Mouse (Mus musculus) G1E (cell line): ENCODE results near the gene Prl8a2.

ENCODE experiments used
- CTCF ChIP-seq: IDR thresholded peaks from 2 replicates; pipeline ENCODE4 v1.5.1; 2012; ENCODE audit warnings: low read depth, low read length, inconsistent platforms, mixed read lengths
- GATA1 ChIP-seq: IDR thresholded peaks from 2 replicates; pipeline ENCODE4 v1.6.1; 2012; ENCODE audit warnings: borderline replicate concordance, low read length, inconsistent platforms, mixed read lengths
- GATA2 ChIP-seq: IDR thresholded peaks from 2 replicates; pipeline ENCODE4 v1.6.1; 2012; ENCODE audit warnings: low read depth, low read length, inconsistent platforms, borderline replicate concordance
- TAL1 ChIP-seq: conservative IDR thresholded peaks from 2 replicates; pipeline ENCODE4 v1.6.1; 2012; ENCODE audit warnings: low read depth, low read length, inconsistent platforms, mixed read lengths

DNA sequence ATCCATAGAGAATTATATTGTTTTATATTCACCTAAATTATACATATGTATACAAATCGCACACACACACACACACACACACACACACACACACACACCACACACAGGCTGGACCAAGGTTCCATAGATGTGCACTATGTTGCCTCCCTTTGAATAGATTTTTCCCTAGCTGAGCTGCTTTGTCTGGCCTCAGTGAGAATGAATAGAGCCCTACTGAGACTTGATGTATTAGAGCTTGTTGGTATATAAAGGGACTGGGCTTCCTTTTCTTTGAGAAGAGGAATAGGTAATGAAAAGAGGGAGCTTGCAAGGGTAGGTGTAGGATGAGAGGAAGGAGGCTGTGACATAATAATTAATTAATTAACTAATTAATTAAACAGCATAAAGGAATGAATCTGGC, 10.5 kb upstream of the Prl8a2 start:
- TF ChIP-seq CTCF: no peak
- TF ChIP-seq TAL1: no peak
- TF ChIP-seq GATA1: no peak
- no peak for TF ChIP-seq GATA2
